Mouse (Mus musculus) heart, postnatal 25 days (tissue): ENCODE measurements around the gene Ankdd1b. TPM values are rescaled to one million over a fixed set of nuclear protein-coding genes. Genes with fewer than 3 reads are reported as not detected.
A peak's percentile ranks its signal among the peaks of the same experiment; 100 is the strongest.

Experiments used
- DNase-seq: peaks from one replicate; pipeline ENCODE4 v3.0.0; 2022; ENCODE audit warnings: low spot score
- intact Hi-C: fragments of 180-260 bp; cut with DNase I; formaldehyde crosslinking; loops from one replicate; pipeline ENCODE4 v1.15.1; 2025
- total RNA-seq, 2 experiments: library from RNA; stranded (reverse); gene quantifications; 2 replicates each; pipeline ENCODE4 v1.2.3; 2021

The Ankdd1b gene
- total RNA-seq, 2 experiments from 2014 or later: 0.21 to 0.36 TPM

DNA sequence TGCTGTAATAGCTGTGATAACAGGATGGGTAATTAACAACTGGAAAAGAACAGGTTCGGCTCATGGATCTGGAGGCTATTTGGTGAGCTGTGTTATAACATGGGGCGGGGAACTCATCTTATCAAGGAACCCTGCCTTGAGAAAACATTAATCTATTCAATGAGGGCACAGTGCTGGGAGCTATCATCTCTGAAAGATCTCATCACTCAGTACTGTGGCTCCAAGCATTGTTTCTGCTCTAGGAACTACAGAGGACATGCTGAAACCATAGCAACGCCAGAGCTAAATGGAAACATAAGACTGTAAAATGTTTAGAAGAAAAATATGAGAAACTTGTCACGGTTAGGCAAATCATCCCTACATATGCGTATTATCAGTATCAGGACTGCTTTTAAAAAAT lies 13.0 kb downstream of the Ankdd1b start:
- no peak for DNase-seq
- intact Hi-C loops: no loop called here

DNA sequence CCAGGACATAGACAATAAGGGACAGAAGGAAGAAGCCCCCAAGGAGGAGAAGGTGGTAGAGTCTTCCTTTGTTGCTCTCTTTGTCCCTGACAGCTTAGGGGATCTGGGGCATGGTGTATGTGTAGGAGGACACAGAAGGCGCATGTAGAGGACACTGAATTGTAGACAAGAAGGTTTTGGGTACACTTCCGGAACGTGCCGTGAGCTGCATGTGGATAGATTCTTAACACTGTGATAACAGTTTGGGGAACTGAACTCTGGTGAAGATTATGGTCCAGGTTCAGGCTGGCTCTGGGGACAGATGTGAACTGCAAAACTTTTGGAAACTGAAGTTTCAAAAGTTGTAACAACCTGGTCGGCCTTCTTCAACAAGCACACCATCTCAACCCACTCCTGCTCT lies 13.4 kb downstream of the Ankdd1b start:
- intact Hi-C loops: no loop called here
- DNase-seq: no peak

DNA sequence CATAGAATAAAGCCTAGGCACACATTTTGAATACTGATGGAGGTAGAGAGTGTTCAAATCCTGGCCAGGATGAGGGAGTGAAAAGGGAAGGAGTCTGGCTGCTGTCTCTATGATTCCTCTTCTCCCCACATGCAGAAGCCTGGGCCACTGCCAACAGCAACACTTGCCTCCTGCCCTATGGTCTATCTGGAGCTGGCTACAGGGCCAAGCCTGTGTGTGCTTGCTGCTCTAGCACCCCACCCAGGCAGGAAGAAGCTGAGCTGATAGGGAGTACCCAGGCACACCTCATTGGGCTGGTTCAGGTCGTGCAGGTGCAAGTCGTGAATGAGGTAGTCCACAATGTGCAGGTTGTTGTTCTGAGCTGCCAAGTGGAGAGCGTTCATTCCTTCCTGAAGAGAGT lies 16.7 kb downstream of the Ankdd1b start:
- intact Hi-C loops: no loop called here
- peak; percentile 4 for DNase-seq

DNA sequence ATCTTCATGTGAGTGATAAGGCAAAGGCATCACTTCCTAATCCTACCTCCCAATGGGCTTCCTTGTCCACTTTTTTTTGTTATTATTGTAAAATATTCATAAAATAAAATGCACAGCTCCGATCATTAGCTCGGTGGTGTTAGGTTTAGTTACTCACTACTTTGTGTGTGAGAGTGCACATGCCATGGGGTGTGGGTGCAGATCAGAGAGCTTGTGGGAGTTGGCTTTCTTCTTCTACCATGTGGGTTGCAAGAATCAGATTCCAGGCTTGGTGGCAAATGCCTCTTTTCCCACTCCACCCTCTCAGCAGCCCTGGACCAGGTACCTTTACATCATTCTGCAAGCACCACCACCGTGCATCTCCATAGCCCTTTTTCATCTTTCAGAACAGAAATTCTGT lies 18.4 kb downstream of the Ankdd1b start:
- DNase-seq: no peak
- intact Hi-C loops: no loop called here

DNA sequence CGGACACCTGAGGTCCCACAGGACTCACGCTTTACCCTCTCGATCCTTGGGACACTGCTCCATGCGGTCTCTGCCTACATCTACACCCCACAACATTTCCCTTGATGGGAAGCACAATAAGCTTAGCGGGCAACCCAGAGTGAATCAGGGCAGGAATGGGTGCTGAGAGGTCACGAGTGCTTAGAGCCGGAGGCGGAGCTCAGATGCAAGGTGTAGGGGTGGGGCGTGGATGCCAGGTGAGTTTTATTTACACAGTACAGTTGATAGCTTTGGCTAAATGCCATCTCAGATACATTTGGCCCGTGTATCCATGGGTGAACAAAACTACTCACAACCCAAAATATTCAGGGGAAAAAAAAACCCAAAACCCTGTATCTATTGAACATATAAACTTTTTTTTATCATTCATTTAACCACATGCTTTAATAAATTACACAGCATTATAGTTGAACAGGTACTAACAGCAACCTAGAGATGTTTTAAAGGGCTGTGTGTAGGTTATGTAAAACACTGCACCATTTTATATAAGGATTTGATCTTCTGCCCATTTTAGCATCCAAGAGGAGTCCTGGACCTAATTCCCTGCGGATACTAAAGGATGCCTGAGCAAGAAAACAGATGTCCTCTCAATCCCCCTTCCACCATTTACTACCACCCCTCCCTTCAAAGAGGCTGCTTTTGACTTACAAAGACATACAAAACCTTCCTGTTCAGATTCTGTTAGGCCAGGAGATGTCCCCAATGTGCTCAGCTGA lies 19.4 kb downstream of the Ankdd1b start:
- DNase-seq: no peak
- intact Hi-C loops: no loop called here

DNA sequence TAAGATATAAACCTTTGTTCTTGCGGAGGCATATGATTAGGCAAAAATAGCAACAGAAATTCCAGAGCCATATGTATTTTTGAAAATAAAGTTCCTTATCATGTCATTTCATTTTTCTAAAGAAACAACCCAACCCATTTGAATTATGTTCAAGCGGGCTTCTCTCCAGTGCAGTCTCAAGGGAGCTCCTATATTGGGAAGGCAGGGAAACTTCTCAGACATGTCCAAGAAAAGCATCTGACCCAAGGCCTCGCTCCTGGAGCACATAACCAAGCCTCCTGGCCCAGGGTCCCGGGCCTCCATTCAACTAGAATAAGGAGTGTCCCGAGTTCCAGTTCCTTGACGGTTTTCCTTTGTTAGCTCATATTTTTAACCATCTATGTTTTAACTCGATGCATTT lies 20.1 kb downstream of the Ankdd1b start:
- peak; percentile 23 for DNase-seq
- intact Hi-C loops: no loop called here

DNA sequence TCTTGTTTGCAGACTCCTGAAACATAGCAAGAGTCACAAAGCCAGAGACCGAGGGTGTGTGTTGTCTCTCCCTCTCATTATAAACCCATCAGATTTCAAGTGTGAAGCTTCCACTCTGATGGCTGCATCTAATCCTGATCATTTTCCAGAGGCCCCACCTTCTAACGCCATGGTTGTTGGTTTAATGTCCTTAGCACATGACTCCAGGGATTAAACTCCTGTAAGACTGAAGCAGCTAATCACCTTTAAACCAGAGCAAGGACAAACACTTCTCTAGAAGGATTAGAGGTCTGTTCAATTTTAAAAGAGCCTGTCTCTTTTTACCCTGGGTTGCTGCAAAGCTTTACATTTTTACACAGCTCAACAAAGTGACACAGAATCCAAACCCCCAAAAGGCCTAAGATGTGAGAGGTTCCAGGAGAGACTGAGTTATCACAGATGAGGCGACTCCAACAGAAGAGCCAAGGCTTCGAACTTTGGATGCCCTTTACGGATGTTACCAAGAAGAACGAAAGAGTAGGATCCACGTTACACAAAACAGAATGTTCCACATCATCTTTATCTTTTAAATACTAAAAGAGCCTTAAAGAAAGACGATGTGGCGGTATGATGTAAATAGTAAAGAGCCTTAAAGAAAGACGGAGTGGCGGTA lies 20.7 kb downstream of the Ankdd1b start:
- intact Hi-C loops: no loop called here

DNA sequence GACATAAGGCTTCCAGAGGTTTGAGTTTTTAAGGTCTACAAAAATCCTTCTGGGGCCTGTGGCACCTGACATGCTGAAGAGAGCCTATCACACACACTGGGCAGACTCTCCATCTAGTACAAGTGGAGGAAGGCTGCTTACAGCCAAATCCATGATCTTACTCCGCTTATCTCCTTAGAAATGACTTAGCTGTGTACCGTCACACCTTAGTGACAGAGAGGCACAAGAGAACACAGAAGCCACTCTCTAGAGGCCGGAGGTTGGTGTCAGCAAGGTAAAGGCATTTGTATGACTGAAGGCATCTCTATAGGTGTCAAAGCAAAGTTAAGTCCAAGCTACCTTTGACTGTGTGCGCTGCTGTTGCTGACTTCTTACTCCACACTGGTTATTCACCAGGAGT lies 30.6 kb downstream of the Ankdd1b start:
- no peak for DNase-seq
- intact Hi-C loops: no loop called here

More for the DNA sequence above, 20.7 kb downstream of the Ankdd1b start:
- DNase-seq: no peak

DNA sequence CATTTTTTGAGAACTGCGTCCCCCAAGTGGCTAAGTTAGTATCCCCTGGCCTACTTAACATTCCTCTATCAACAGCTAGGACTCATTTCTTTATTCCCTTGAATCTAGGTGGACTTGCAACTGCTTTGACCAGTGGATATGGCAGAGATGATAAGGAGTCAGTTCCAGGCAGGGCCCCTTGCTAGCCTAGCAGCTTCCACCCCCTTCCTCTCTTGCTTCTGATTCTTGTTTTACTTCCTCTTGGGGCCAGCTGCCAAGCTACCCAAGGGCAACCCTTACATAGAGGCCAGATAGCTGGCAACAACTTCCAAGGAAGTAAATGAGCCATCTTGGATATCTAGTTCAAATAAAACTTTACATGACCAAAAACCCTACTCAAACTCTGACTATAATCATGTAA lies 34.1 kb downstream of the Ankdd1b start:
- DNase-seq: no peak
- intact Hi-C loops: loop anchor here (10.0 kb wide), 1 partner anchor 68 kb away; no protein-coding TSS in a partner anchor

DNA sequence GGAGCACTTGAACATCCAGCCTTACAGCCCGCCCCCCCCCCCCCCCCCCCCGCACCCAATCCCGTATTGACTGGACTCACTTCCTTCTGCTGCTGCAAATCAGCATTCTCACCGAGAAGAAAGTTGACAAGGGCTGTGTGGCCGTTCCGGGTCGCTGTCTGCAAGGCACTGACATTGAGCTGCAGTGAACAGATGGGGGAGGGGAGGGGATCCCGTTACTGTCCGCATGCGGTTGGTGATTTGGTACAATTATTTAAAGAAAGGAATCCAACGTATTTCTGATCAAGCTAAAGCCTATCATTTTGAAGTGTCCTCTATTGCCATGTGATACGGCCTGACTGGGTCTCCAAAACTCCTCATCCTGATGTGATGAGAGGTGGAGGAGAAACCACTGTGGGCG lies 35.2 kb downstream of the Ankdd1b start:
- intact Hi-C loops: loop anchor here (10.0 kb wide), 1 partner anchor 69 kb away; no protein-coding TSS in a partner anchor
- no peak for DNase-seq

DNA sequence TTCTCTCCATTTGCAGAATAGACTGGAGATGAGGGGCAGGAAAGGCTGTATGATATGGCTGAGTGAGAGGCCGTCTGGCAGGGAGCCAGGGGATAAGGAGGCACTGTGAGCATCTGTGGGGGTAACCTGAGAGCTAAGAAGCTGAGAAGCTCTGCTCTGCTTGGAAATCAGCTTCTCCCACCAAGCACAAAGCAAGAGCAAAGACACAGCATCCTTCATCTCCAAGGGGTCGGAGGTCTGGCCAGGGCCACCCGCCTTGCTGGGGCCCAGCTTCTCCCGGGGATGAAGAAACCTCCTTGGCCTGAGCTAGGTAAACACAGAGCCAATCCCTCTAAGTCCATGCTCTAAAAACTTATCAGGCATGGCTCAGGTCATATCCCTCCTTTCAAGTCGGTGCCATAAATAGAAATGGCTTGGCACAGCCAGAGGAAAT lies 36.1 kb downstream of the Ankdd1b start:
- intact Hi-C loops: loop anchor here (10.0 kb wide), 1 partner anchor 70 kb away; no protein-coding TSS in a partner anchor
- DNase-seq: no peak

DNA sequence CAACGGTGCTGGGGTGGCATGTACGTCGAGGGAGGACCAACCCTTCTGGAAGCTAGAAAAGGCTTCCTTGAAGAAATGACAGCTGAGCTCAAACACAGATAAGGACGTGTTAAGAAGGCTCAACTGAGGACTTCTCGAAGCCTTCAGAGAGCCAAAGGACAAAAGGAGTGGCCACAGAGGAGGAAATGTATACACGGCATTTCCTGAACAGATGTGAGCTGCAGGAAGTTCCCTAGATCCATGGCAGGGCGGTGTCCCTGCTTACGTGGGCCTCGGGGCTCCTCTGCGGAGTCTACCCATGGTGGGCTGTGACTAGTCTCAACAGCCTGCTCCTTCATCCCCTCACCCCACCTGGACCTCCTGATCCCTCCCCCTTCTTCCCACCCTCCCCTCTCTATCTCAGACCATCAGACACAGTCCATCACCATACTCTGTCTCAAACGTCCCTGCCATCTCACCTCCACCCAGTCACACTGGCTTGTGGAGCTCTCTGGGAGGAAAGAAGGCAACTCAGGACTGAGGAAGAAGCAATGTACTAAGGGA lies 37.3 kb downstream of the Ankdd1b start:
- no peak for DNase-seq
- intact Hi-C loops: loop anchor here (10.0 kb wide), 1 partner anchor 71 kb away; no protein-coding TSS in a partner anchor

DNA sequence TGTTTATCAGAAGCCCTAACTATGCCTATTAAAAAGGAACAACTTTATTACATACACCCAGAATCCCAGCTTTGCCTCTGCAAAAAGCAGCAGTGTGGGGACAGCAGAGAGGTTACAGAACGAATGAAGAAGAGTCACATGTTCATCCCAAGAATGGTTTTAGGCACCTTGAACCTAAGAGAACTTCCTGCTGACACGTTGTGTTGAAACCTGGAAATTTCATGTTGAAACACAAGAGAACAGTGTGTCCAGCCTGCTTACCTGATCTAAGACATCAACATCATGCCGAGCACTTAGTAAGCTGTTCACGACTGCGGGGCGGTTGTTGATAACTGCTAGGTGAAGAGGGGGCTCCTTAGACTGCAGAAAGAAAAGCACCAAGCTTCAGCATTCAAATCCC lies 38.0 kb downstream of the Ankdd1b start:
- intact Hi-C loops: loop anchor here (10.0 kb wide), 1 partner anchor 72 kb away; no protein-coding TSS in a partner anchor

DNA sequence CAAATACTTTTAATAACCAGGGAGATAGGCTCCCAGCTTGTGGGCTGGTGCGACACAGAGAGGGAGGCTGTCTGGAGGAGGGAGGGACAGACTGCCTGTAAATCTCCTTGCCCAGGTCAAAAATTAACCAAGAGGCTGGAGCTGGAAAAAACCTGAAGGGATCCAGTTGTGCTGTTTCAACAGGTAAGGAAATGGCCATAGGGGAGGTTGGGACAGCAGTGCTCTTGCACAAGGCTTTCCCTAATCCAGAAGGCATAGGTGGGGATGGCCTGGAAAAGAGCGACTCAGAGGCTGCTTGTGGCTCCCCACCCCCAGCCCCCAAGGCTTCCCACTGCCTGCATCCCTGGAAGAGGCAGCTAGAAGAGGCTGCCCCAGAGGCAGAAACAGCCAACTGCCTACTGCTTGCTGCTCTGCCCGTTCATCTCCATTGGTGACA lies 38.6 kb downstream of the Ankdd1b start:
- intact Hi-C loops: loop anchor here (10.0 kb wide), 1 partner anchor 72 kb away; no protein-coding TSS in a partner anchor
- DNase-seq: no peak

More for the DNA sequence above, 38.0 kb downstream of the Ankdd1b start:
- DNase-seq: no peak

DNA sequence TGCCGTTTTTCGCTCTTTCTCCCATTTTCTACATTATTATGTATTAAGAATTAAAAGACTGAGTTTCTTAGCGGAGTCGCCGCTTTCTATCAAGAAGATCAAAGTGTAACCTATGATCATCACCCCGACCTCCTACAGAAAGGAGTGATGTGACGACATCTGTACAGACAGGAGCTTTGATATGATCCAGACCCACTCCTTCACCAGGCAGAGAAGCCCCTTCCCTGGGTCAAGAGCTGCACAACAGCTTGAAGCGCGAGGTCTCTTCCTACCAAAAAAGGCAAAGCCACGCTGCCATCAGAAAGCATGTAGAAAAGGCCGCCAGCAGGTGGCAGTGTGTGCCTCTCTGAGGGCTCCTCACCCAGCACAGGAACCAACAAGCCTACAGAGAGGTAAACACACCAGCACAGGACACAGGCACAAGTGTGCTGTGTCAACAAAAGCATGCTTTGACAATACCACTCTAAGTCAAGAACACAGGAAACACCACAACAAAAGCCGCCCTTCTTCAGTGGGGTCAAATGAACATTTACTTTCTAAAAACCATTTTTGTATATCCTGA lies 39.3 kb downstream of the Ankdd1b start:
- intact Hi-C loops: loop anchor here (1.0 to 10.0 kb wide), 2 partner anchors 73 to 162 kb away; no protein-coding TSS in a partner anchor
- DNase-seq: peak; percentile 56

DNA sequence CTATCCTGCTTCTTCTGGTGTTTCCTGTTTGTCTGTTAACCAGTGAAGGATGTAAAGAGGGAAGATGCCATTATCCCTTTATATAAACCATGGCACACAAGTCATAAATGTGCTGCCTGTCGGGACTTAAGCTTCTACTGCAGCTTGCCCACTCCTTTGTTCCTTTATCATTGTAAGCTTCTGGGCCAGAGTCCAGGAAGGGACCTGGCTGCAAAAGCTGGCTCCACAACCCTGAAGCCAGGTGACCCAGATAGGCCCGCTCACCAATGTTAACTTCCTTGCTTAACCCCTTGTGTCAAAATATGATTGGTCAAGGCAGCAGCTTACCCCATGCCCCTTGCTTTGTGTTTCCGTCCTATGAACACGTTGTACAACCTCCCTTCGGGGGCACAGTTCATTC lies 42.5 kb downstream of the Ankdd1b start:
- DNase-seq: no peak
- intact Hi-C loops: no loop called here

DNA sequence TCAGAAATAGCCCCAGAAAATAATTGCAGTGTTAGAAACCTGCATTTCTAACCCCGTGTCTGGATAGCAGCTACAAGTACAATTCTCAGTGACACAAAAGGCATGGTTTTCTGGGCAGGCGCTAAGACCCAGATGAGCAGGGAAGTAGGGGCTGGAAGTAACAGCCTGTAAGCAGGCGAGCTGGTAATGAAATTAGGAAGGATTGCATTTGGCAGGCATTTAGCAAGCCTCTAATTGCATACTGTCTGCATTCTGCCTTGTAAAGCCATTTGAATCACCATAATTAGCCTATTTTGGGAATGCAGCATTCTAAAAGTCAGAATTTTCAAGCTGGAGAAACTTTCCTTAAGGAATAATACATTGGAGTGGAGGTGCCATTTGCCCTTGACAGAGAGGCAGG lies 45.0 kb downstream of the Ankdd1b start:
- intact Hi-C loops: no loop called here
- no peak for DNase-seq

DNA sequence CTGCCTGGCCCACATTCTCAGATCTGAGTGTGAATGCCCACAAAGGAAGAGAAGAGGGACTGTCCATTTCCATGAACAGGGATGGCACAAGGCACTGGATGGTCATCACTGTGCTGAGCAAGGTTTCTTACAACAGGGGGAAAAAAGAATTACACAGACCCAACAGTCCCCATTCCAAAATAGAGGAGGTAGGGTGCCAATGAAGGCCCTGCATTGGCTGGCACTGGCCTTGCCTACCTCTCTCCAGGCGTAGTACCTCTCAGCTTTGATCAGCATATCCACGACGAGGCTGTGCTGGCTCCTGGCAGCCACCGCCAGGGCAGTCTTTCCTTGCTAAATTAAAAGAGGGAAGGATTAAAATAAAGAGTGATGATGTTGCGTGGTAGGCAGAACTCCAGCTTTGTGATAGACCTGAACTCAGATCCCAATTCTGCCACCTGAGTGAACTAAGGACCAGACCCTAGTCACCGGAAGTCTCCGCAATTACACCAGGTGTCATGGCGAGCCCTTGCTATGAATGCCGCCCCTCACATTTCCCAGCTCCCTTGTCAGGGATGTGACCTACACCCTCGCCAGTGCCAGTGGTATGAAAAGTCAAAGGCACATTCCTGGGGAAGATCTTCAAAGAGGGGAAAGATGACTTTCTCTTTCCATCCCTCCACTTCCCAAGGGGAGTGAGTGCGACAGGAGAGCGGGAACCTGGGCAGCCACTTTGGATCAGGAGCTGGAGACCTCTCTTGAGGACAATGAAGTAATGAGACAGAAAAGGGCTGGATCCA lies 46.3 kb downstream of the Ankdd1b start:
- intact Hi-C loops: no loop called here

DNA sequence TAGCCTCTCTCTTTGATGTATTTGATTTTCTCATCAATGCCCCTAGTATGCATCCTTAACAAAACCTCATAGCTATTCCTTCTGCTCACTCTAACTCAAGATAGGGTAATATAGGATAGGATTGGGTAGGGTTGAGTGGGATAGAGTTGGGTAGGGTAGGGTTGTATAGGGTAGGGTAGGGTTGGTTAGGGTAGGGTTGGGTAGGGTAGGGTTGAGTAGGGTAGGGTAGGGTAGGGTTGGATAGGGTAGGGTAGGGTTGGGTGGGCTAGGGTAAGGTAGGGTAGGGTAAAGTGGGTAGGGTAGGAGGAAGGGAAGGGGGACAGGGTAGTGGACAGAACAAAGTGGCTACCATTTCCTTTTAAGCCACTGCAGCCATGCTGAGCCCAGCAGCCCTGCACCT lies 49.8 kb downstream of the Ankdd1b start:
- no peak for DNase-seq
- intact Hi-C loops: no loop called here

More for the DNA sequence above, 46.3 kb downstream of the Ankdd1b start:
- DNase-seq: no peak

DNA sequence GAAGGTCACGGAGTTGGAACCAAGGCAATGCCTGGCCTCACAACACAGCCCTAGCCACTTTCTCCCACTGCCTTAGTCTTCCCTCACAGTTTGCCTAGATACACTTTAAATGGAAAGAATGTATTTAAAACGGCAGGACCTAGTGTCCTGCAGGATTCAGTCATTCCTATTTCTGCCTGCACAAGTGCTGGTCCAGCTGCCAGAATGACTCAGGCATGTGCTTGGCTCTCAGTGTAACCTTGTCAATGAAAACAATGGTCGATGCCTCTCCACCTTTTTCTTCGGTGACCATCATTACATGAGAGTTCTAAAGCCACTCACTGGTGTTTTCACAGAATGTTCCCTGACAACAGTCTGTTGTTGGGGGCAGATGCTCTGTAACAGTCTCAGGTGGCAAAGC lies 52.5 kb downstream of the Ankdd1b start:
- intact Hi-C loops: no loop called here
- no peak for DNase-seq
